Mouse (Mus musculus) layer of hippocampus, adult 11-12 months (tissue): ENCODE measurements around the gene Plin2.
"Not testable (repeated sequence)": the region's sequence is repeated elsewhere in the genome, so short reads cannot be mapped to it uniquely, and the experiment has no call there.

Source experiments
- DNase-seq: peaks from one replicate; pipeline ENCODE4 v3.0.0; 2022; ENCODE audit warnings: low spot score

The Plin2 gene

GRCm38 (mm10) chr4:86683280-86683679 lies 13.4 kb upstream of the Plin2 start:
- DNase-seq: no peak

DNA sequence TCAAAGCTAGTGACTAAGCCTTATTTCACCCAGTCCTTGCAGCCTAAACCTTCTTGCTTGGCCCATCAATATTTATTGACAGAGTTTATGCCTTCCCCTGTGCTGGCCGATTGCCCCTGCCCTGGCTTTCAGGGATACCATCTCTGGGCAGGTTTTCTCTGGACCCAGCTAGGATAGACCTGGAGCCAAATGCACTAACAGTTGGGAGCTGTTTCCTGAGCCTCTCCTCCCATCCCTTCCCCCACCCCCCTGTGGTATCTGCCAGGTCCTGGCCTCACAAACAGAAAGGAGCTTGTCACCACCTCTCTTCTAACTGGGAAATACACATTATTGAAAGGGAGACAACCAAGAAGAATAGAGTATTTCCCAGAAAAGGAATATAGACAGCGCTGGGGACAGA lies 12.0 kb upstream of the Plin2 start:
- DNase-seq: no peak

DNA sequence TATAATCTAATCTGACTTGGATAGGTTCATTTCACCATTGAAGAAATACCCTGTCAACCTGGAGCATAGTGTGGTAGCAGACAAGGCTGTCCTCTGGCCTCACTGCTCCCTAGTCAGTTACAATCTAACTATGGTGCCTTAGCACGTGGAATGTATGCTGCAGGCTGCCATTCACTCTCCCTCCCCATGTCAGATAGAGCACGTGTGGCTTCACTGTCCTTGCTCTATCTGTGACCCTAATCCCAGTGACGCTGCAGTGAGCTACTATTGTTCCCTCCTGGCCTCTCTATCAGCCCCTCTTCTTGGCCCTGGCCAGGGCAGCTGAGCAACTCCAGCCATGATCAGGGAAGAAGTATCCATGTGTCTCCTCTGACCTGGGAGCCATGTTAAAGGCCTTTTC lies 11.6 kb upstream of the Plin2 start:
- no peak for DNase-seq

DNA sequence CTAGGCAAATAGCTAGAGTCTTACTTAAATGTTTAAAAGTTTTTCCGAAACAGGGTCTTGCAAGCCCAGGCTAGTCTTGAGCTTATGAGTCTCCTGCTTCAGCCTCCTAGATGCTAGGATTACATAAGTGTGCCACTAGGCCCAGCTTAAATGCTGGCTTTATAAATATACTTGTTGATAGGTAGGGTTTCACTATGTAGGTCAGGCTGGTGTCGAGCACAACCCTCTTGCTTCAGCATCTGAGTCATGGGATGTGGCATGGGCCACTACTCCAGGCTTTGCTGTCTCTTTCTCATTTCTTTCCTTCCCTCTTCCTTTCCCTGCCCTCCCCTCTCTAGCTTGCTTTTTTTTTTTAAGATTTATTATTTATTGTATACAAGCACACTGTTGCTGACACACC lies 9.8 kb upstream of the Plin2 start:
- DNase-seq: no peak

GRCm38 (mm10) chr4:86676756-86677155 lies 6.9 kb upstream of the Plin2 start:
- no peak for DNase-seq

- not testable (repeated sequence) for DNase-seq
These were observed 4.9 kb upstream of the Plin2 start for GRCm38 (mm10) chr4:86674739-86675138.

GRCm38 (mm10) chr4:86674150-86674549 lies 4.3 kb upstream of the Plin2 start:
- DNase-seq: not testable (repeated sequence)

- no peak for DNase-seq
These were observed 2.6 kb upstream of the Plin2 start for GRCm38 (mm10) chr4:86672450-86672849.

DNA sequence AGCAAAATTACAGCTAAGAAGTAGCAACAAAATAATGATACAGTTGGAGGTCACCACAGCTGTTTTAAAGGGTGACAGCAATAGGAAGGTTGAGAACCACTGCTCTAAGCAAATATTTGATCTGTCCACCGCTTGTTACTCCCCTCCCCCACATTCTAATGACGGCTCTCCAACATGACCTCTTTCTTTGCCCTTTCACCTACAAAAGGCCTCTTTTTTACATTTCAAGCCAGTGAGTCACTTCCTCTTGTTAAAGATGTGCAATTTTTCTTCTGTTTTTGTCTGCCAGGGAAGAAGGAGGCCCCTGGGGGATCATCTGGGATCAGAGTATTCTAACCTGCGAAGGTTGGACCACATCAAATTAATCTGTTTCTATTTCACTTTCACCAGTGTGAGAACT lies 1.9 kb upstream of the Plin2 start:
- DNase-seq: no peak

DNA sequence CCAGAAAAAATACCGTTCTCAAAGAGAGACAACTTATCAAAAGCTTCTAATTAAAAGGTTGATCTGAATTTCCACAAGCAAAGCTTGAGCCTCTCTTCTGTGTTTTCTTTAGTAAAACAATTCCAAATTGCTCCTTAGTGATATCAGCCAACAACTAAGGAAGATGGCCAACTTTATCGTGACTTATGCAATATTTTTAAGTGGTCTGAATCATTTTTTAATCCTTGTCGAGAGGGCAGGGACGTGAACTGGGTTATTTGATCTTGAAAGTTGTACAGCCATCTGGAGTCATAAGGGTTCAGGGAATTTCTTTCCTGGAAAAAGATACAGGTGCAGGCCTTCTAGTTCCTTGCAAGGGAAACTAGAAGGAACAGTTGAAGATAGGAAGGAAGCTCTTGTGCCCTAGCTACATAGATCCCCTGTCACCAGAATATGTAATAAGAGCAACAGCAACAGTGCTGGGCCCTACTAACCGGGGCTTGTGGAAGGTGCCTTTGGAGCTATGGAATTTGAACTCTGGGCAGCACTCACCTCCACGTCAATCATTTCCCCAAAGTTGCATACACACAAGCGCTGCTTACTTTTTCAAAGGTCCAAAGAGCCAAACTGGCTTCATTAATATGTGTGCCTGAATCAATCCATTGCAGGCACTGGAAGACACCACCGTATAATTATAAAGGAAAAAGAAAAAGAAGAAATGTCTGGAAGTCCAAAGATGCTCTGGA lies 884 bp upstream of the Plin2 start:
- no peak for DNase-seq

DNA sequence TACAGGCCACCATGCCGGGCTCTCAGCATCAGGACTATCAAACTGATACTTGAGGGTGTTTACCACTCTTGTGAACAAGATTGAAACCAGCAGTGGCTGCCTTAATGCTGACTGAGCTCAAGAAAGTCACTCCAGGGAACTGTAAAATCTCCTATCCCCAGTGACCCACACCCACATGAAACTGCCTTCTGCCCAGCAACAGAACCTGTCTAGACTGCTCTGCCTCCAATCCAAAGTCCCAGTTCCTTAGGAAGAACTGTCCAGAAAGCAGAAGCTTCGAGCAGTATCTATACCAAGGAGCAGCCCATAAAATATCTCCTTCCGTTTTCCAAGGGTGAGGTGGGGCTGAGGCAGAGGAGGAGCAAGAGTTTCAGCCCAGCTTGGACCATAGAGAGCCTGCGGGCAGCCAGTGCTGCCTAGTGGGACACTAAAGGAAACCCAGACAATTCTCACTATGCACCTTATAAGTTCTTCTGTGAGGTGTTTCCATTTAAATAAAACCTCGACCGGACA lies 563 bp downstream of the Plin2 start:
- DNase-seq: not testable (repeated sequence)

- DNase-seq: no peak
These were observed 1.4 kb downstream of the Plin2 start for GRCm38 (mm10) chr4:86668290-86669000.

- no peak for DNase-seq
These were observed 4.3 kb downstream of the Plin2 start for GRCm38 (mm10) chr4:86665596-86665995.

- DNase-seq: no peak
These were observed 5.9 kb downstream of the Plin2 start for GRCm38 (mm10) chr4:86663919-86664318.

DNA sequence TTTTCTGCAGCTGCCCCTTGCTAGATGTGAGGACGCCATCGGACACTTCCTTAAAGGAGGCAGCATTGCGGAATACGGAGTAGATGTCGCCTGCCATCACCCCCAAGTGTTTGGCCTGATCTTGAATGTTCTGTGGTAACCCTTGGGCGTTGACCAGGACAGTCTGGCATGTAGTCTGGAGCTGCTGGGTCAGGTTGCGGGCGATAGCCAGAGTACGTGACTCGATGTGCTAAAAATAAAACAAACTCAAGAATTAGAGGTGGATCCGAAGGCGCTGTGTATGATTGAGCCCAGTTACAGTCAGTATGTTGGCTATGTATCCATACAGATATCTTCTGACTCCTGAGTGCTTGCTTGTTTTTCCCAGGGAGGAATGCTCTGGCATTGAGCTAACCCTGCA lies 12.7 kb downstream of the Plin2 start:
- no peak for DNase-seq

DNA sequence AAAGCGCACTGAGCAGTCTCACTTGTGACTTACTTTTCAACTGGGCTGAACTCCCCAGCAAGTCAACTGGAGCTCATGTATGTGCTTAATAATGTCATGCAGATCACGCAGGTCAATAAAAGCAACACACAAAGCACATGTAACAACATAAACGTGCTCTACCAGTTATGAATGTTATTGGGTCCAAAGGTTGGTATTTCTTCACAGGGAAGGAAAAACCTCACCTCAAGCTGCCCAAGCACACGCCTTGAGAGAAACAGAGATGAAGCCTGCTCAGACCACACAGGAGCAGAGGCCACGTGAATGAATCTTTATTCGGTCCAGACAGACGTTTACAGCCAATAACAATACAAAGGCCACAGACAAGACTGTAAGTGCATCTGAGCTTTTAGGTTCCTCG lies 13.4 kb downstream of the Plin2 start:
- not testable (repeated sequence) for DNase-seq

- no peak for DNase-seq
These were observed 18.0 kb downstream of the Plin2 start for GRCm38 (mm10) chr4:86651686-86652384.

DNA sequence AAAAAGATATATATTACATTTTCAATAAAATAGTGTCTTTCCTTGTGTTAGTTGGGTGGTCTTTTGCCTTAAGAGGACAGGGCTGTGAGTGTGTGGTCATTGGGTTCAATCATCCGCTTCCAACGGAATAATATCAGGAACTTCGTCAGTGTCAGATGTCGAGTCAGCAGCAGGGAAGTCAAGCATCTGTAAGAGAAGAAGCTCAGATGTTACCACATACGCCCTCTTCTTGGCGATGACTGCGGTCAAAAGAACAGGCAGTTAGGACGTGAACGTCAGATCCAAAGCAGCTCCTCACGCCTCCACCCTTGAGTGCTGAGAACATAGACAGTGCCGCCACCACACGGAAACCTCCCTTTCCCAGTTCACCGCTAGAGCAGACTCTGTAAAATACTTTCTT lies 21.5 kb downstream of the Plin2 start:
- not testable (repeated sequence) for DNase-seq

GRCm38 (mm10) chr4:86637561-86637960 lies 32.3 kb downstream of the Plin2 start:
- DNase-seq: not testable (repeated sequence)

DNA sequence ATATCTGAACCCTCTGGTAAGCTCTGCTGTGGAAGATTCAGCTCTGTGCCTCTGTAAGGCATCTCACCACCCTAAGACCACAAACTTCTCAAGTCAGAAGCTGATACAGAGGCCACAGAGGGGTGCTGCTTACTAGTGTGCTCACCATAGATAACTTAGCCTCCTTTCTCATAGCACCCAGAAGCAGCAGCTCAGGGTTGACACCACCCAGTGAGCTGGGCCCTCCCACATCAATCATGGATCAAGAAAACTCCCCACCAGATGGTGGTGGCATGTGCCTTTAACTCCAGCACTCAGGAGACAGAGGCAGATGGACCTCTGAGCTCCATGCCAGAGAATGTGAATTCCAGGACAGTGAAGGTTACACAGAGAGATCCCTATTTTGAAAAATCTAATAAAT lies 35.0 kb downstream of the Plin2 start:
- DNase-seq: not testable (repeated sequence)

GRCm38 (mm10) chr4:86634312-86634711 lies 35.5 kb downstream of the Plin2 start:
- not testable (repeated sequence) for DNase-seq

- DNase-seq: not testable (repeated sequence)
These were observed 37.3 kb downstream of the Plin2 start for GRCm38 (mm10) chr4:86632556-86632955.

- DNase-seq: no peak
These were observed 38.0 kb downstream of the Plin2 start for GRCm38 (mm10) chr4:86631831-86632230.
